Mouse (Mus musculus): ENCODE data around the gene Hist1h3i.

DNA sequence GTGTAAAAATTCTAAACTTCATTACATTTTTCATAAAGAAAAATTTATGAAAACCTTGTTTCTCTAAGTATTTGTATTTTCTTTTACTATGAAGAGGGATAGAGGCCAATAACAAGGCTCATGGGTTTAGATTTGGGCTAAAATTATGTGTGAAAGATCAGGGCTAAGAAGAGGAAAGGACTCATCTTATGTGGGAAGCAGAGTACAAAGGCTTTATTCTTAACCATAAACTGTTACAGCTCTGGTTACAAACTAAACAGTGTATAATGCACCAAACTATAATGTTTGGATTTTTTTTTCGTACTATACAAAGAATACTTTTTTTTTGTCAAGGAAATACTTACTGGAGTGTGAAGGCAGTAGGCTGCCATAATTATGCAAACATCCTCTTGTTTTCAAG lies 27.5 kb downstream of the Hist1h3i start:
- no peak for TF ChIP-seq CTCF (IDR thresholded peaks at IDR 0.05; ENCODE audit: borderline replicate concordance, insufficient read depth, low read length)
- TF ChIP-seq POLR2A (IDR thresholded peaks at IDR 0.05; ENCODE audit: low read depth, low read length) = no peak
